Mouse (Mus musculus) forebrain, embryonic 14.5 days (tissue): Measurements from ENCODE around the gene Sept7. TPM values are rescaled to one million over a fixed set of nuclear protein-coding genes. Genes with fewer than 3 reads are reported as not detected.

Experiments
- ATAC-seq: fragments of 200-750 bp; cut with Nextera tagmentation; 2 replicates; pipeline ENCODE4 v1.8.0; 2017; ENCODE audit warnings: mild to moderate bottlenecking, moderate library complexity
- DNase-seq: peaks from one replicate; pipeline ENCODE4 v3.0.0-alpha.2; 2015; ENCODE audit warnings: low spot score
- H3K27ac ChIP-seq: fragments of 300-500 bp; sonication (generic); 2 replicates; pipeline ENCODE4 v1.5.1; 2014; ENCODE audit warnings: low read depth, mild to moderate bottlenecking, control low read depth, low read length, moderate library complexity
- H3K27me3 ChIP-seq: fragments of 300-500 bp; sonication (generic); replicated peaks from 2 replicates; pipeline ENCODE4 v1.6.1; 2014; ENCODE audit warnings: low read length, control low read depth, mixed read lengths; ENCODE audit not compliant: control insufficient read depth, insufficient read depth
- H3K36me3 ChIP-seq: fragments of 300-500 bp; sonication (generic); 2 replicates; pipeline ENCODE4 v1.6.1; 2014; ENCODE audit warnings: low read length, control low read depth; ENCODE audit not compliant: control insufficient read depth, insufficient read depth
- H3K4me1 ChIP-seq: fragments of 300-500 bp; sonication (generic); 2 replicates; pipeline ENCODE4 v1.6.1; 2014; ENCODE audit warnings: antibody characterized with exemption, low read length, control low read depth; ENCODE audit not compliant: control insufficient read depth, insufficient read depth
- H3K4me2 ChIP-seq: fragments of 300-500 bp; sonication (generic); 2 replicates; pipeline ENCODE4 v1.6.1; 2014; ENCODE audit warnings: mild to moderate bottlenecking, control low read depth, low read length
- H3K4me3 ChIP-seq: fragments of 300-500 bp; sonication (generic); 2 replicates; pipeline ENCODE4 v1.5.1; 2014; ENCODE audit warnings: low read depth, low read length, control low read depth
- H3K9ac ChIP-seq: fragments of 300-500 bp; sonication (generic); 2 replicates; pipeline ENCODE4 v1.6.1; 2014; ENCODE audit warnings: mild to moderate bottlenecking, low read length, control low read depth, moderate library complexity
- H3K9me3 ChIP-seq: fragments of 300-500 bp; sonication (generic); replicated peaks from 2 replicates; pipeline ENCODE4 v1.6.1; 2016; ENCODE audit warnings: low read length, control low read depth, mixed read lengths; ENCODE audit not compliant: control insufficient read depth
- WGBS: fragments of 180-500 bp; shearing (Covaris S2); extraction: QIAGEN DNeasy Blood & Tissue Kit; methylation state at CpG from one replicate; pipeline ENCODE4 v1.1.7; 2014; 5-methylcytosine and 5-hydroxymethylcytosine counted together
- polyA plus RNA-seq: library from polyadenylated mRNA; unstranded; fragments of >200 nt; fragmentation: Nextera tagmentation; extraction: Ambion mirVana; gene quantifications from 2 replicates; pipeline ENCODE4 v1.2.1, GENCODE M21; 2014

The Sept7 gene
- polyA plus RNA-seq = 270 and 293 TPM in 2 replicates

DNA sequence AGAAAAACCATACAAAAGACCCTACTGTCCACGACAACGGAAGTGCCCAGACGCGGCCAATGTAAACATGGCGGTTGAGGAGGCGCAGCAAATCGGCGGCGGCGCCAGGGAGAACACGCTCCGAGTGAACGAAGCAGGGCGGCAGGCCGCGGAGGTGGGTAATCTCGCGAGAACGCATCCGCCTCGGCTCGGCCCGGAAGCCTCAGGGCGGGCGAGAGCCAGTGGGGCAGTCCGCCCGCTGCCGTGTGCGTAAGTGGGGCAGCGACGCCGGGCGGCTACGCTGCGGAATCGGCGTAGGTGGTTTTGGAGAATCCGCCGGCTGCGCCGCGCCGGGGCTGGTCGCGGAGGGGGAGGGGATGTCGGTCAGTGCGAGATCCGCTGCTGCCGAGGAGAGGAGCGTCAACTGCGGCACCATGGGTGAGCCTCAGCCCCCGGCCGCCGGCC is at the start of gene Sept7:
Gene Sept7 (plus strand): TSS at position 157 of the 444 bp plus-strand sequence.
- WGBS = under 1% methylated on average over 52 of the region's 54 CpGs
- H3K27me3 ChIP-seq = no peaks in the 10 kb centered on the region
- peak within 1 kb of the TSS; percentile 98 for H3K9ac ChIP-seq
- H3K4me2 ChIP-seq = peak within 1 kb of the TSS; percentile 77
- peak within 1 kb of the TSS; percentile 99 for H3K27ac ChIP-seq
- H3K4me1 ChIP-seq = peaks cover 18% of the 10 kb centered on the region
- no peaks in the 10 kb centered on the region for H3K9me3 ChIP-seq
- ATAC-seq (peak; percentile 99), DNase-seq (peak; percentile 99)
- H3K4me3 ChIP-seq = peak within 1 kb of the TSS; percentile 98
- H3K36me3 ChIP-seq = no peaks in the 10 kb centered on the region

DNA sequence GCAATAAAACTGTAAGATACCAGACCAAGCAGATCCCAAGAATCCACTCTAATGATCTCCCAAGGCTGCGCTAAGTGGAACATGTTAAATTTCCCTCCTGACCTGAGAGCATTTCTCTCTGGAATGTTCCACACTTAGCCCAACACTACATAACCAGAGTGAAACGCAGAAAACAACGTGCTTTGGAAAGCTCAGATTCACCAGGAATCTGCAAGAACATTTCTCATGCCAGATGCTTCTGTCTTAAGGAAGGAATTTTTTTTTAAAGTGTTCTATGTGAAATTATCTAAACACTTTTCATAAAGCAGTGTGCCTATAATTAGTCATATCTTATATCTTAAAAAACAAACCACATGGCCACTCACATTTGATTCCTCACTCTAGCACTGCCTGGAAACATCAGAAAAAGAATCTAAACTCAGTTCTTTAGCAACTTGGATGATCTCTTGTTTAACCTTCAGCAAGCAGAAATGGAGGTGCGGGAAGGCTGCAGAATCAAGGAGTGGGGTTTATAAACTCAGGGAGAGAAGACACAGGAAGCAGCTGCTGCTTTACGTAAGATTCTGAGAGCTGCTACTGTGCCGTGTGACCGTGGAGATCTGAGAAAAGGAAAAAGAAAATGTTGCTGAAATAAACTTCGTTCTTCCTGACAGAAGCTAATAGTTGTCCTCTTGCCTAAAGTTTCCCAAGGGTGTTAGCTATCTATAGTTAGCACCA is 44.0 kb upstream of the Sept7 start:
- 95% methylated on average over 8 of the region's 8 CpGs for WGBS
- Histone ChIP-seq H3K36me3 (no peaks in the 10 kb centered on the region), H3K4me1 (peaks cover 3% of the 10 kb centered on the region; the same call in 1 of the 2 replicates), H3K9ac (no peak overlapping the region), H3K27me3 (no peaks in the 10 kb centered on the region), H3K4me3 (no peak overlapping the region), H3K9me3 (no peaks in the 10 kb centered on the region), H3K27ac (no peak overlapping the region), H3K4me2 (no peak overlapping the region)
- ATAC-seq = no peak
- DNase-seq = no peak

DNA sequence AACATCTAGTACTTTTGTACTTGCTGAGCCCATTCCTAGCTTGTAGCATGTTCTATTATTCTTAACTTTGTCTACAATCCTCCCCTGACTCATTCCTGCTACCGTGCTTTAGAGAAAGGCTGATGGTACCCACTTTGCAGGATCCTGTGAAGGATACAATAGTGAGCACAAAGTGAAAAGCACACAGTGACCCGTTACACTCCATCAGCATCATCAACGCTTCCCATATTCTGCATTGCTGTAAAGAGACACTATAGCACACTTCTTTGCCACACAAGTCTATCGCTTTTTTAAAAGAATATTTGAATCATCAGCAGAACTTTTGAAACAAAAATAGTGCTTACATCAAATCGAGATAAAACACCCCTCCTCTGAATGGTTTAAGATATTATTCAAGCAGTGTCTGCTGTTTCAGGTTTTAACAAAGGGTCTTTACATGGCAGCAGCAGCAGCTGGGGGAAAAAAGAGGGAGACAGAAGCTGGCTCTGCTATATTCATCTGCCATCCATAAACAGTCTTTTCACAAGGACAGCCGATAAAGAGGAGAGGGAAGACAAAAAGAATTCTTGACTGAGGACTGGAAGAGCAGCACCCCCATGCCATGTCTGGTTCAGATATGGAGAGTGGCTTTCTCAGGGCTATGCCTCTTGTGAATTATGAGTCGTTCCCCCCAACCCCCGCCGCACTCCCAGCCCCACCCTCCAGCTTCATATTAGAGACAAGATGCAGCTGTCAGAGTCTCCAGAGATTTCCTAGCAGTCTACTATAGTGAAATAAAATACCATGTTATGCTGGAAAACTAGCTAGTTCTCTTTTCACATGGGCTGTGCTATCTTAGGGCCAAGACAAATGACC is 39.7 kb upstream of the Sept7 start:
- WGBS = 60% methylated on average over 9 of the region's 9 CpGs
- H3K9me3 ChIP-seq = no peaks in the 10 kb centered on the region

DNA sequence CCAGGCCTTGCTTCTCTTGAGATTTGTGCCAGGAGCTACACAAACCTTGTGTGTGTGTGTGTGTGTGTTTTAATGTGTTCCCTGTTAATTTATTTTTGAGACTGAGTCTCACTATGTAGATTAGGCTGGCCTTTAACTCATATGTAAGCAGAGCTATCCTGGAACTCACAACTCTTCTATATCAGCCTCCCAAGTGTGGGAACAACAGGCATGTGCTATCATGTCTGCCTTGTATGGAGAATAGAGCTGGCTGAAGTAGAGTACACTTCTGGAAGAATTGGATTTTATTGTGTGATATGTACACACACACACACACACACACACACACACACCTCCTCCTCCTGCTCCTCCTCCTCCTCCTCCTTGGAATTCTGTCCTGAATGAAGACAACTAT is 39.1 kb upstream of the Sept7 start:
- no peak overlapping the region for H3K9ac ChIP-seq
- ATAC-seq (0 out of 2 replicates have a peak, but pooled peaks have one; percentile 15), DNase-seq (no peak)
- peak overlapping the region; percentile 57; the same call in 1 of the 2 replicates for H3K27ac ChIP-seq
- no peaks in the 10 kb centered on the region for H3K36me3 ChIP-seq
- H3K4me2 ChIP-seq = no peak overlapping the region
- H3K4me1 ChIP-seq = peaks cover 3% of the 10 kb centered on the region; the same call in 1 of the 2 replicates
- H3K4me3 ChIP-seq = no peak overlapping the region
- no peaks in the 10 kb centered on the region for H3K27me3 ChIP-seq
- H3K9me3 ChIP-seq = no peaks in the 10 kb centered on the region

More for the DNA sequence above, 39.7 kb upstream of the Sept7 start:
- H3K27ac ChIP-seq = peak overlapping the region; percentile 57; the same call in 1 of the 2 replicates
- H3K27me3 ChIP-seq = no peaks in the 10 kb centered on the region
- peaks cover 3% of the 10 kb centered on the region; the same call in 1 of the 2 replicates for H3K4me1 ChIP-seq
- ATAC-seq (peak; percentile 87), DNase-seq (peak; percentile 41)
- H3K9ac ChIP-seq = no peak overlapping the region
- no peak overlapping the region for H3K4me3 ChIP-seq
- no peak overlapping the region for H3K4me2 ChIP-seq
- H3K36me3 ChIP-seq = no peaks in the 10 kb centered on the region

DNA sequence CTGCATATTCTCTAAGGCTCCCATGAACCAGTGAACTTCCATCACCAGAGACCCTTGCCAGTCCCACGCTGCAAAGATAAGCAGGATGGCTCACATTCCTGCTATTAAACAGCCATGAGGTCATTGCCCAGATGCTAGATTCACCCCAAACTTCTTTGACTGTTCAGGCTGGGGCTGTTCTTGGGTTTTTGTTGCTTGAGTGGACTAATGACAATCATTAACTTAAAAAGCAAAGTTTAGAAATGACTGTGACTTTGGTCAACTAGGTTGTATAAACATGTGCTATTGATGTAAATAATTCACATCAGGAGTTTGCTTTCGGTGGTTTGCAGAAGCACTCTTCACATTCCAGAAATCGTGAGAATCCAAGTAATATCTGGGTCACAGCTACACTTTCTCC is 36.8 kb upstream of the Sept7 start:
- Histone ChIP-seq H3K27me3 (no peaks in the 10 kb centered on the region), H3K9ac (no peak overlapping the region), H3K9me3 (no peaks in the 10 kb centered on the region), H3K27ac (no peak overlapping the region), H3K36me3 (no peaks in the 10 kb centered on the region), H3K4me2 (no peak overlapping the region), H3K4me3 (no peak overlapping the region), H3K4me1 (peaks cover 3% of the 10 kb centered on the region; the same call in 1 of the 2 replicates)
- 78% methylated on average over 3 of the region's 3 CpGs for WGBS
- ATAC-seq (no peak), DNase-seq (no peak)

DNA sequence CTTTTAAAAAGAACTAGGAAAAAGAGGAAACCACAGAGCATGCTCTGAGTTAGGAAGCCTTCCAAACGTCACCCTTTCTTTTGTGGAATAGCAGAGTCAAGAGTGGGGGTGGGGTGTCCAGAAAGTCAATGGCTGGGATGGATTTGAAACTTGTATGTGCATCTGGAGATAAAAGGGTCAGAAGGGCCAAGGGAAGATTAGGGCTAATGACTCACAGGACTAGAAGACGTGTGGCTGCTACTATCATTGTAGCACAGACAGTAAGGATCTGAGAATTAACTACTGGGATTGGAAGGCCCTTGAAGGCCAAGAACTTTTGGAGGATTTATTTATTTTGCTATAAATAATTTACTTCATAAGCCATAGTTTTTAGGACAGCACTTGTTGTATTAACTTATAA is 36.0 kb upstream of the Sept7 start:
- H3K27me3 ChIP-seq = no peaks in the 10 kb centered on the region
- no peaks in the 10 kb centered on the region for H3K9me3 ChIP-seq
- no peak for DNase-seq
- H3K9ac ChIP-seq = no peak overlapping the region
- no peak overlapping the region for H3K27ac ChIP-seq
- H3K4me2 ChIP-seq = no peak overlapping the region
- no peaks in the 10 kb centered on the region for H3K36me3 ChIP-seq
- no peak for ATAC-seq
- H3K4me3 ChIP-seq = no peak overlapping the region
- WGBS = 42% methylated on average over 2 of the region's 2 CpGs
- peaks cover 3% of the 10 kb centered on the region; the same call in 1 of the 2 replicates for H3K4me1 ChIP-seq

- 80% methylated on average over 3 of the region's 3 CpGs for WGBS
- Histone ChIP-seq H3K9me3 (no peaks in the 10 kb centered on the region), H3K4me1 (no peaks in the 10 kb centered on the region), H3K27me3 (no peaks in the 10 kb centered on the region), H3K9ac (no peak overlapping the region), H3K4me3 (no peak overlapping the region), H3K36me3 (no peaks in the 10 kb centered on the region), H3K27ac (no peak overlapping the region), H3K4me2 (no peak overlapping the region)
- no peak for DNase-seq
- no peak for ATAC-seq
Measured at GRCm38 (mm10) chr9:25218954-25219353, 33.3 kb upstream of the Sept7 start.

- WGBS = 81% methylated on average over 5 of the region's 5 CpGs
- H3K9me3 ChIP-seq = no peaks in the 10 kb centered on the region
- DNase-seq = peak; percentile 19
- no peaks in the 10 kb centered on the region for H3K27me3 ChIP-seq
- no peak overlapping the region for H3K4me3 ChIP-seq
- no peak overlapping the region for H3K27ac ChIP-seq
- no peaks in the 10 kb centered on the region for H3K4me1 ChIP-seq
- H3K36me3 ChIP-seq = no peaks in the 10 kb centered on the region
- no peak overlapping the region for H3K4me2 ChIP-seq
- no peak overlapping the region for H3K9ac ChIP-seq
- no peak for ATAC-seq
Measured at GRCm38 (mm10) chr9:25219882-25220281, 32.4 kb upstream of the Sept7 start.
